Mouse (Mus musculus) embryonic facial prominence, embryonic 12.5 days (tissue): Measurements from ENCODE around the gene Zfp638. TPM values are rescaled to one million over a fixed set of nuclear protein-coding genes. Genes with fewer than 3 reads are reported as not detected.

ENCODE experiments used
- ATAC-seq: fragments of 200-750 bp; cut with Nextera tagmentation; 2 replicates; pipeline ENCODE4 v1.8.0; 2017; ENCODE audit not compliant: insufficient number of reproducible peaks, insufficient read depth, low FRiP score, low TSS enrichment
- H3K27ac ChIP-seq: fragments of 300-500 bp; sonication (generic); 2 replicates; pipeline ENCODE4 v1.5.1; 2016; ENCODE audit warnings: mild to moderate bottlenecking
- H3K27me3 ChIP-seq: fragments of 300-500 bp; sonication (generic); 2 replicates; pipeline ENCODE4 v1.6.1; 2016; ENCODE audit warnings: mild to moderate bottlenecking, moderate library complexity
- H3K36me3 ChIP-seq: fragments of 300-500 bp; sonication (generic); 2 replicates; pipeline ENCODE4 v1.6.1; 2016; ENCODE audit warnings: mild to moderate bottlenecking
- H3K4me1 ChIP-seq: fragments of 300-500 bp; sonication (generic); 2 replicates; pipeline ENCODE4 v1.6.1; 2016
- H3K4me2 ChIP-seq: fragments of 300-500 bp; sonication (generic); replicated peaks from 2 replicates; pipeline ENCODE4 v1.6.1; 2016; ENCODE audit warnings: mild to moderate bottlenecking, moderate library complexity
- H3K4me3 ChIP-seq: fragments of 300-500 bp; sonication (generic); 2 replicates; pipeline ENCODE4 v1.5.1; 2016; ENCODE audit warnings: mild to moderate bottlenecking
- H3K9ac ChIP-seq: fragments of 300-500 bp; sonication (generic); 2 replicates; pipeline ENCODE4 v1.6.1; 2016; ENCODE audit warnings: mild to moderate bottlenecking, moderate library complexity
- H3K9me3 ChIP-seq: fragments of 300-500 bp; sonication (generic); 2 replicates; pipeline ENCODE4 v1.6.1; 2016; ENCODE audit warnings: mild to moderate bottlenecking, moderate library complexity
- WGBS: fragments of 180-500 bp; shearing (Covaris S2); methylation state at CpG from one replicate; pipeline ENCODE4 v1.1.7; 2016; 5-methylcytosine and 5-hydroxymethylcytosine counted together
- polyA plus RNA-seq: library from polyadenylated mRNA; unstranded; fragments of >200 nt; fragmentation: Nextera tagmentation; extraction: Ambion mirVana; gene quantifications from 2 replicates; pipeline ENCODE4 v1.2.1, GENCODE M21; 2016

The Zfp638 gene
- polyA plus RNA-seq, 1 experiment from 2014 or later, result 91.7 TPM

GRCm38 (mm10) chr6:83846141-83846540 is 20.8 kb upstream of the Zfp638 start:
- WGBS, result 89% methylated on average over 2 of the region's 2 CpGs

GRCm38 (mm10) chr6:83849446-83849845 is 17.5 kb upstream of the Zfp638 start:
- Histone ChIP-seq H3K4me2 (no peak overlapping the region), H3K4me1 (no peaks in the 10 kb centered on the region), H3K27ac (no peak overlapping the region), H3K4me3 (no peak overlapping the region), H3K27me3 (no peaks in the 10 kb centered on the region), H3K36me3 (no peaks in the 10 kb centered on the region), H3K9me3 (no peaks in the 10 kb centered on the region), H3K9ac (no peak overlapping the region)
- WGBS, result 72% methylated on average over 2 of the region's 2 CpGs
- no peak for ATAC-seq

More at GRCm38 (mm10) chr6:83846141-83846540, 20.8 kb upstream of the Zfp638 start:
- Histone ChIP-seq H3K4me2 (no peak overlapping the region), H3K9ac (no peak overlapping the region), H3K36me3 (no peaks in the 10 kb centered on the region), H3K27me3 (no peaks in the 10 kb centered on the region), H3K4me1 (no peaks in the 10 kb centered on the region), H3K9me3 (no peaks in the 10 kb centered on the region), H3K4me3 (no peak overlapping the region), H3K27ac (no peak overlapping the region)
- ATAC-seq, result no peak

- H3K4me2 ChIP-seq, result no peak overlapping the region
- WGBS, result 33% methylated on average over 5 of the region's 5 CpGs
Observed at GRCm38 (mm10) chr6:83857476-83857875, 9.4 kb upstream of the Zfp638 start.

GRCm38 (mm10) chr6:83860033-83860432 is 6.9 kb upstream of the Zfp638 start:
- no peak for ATAC-seq
- Histone ChIP-seq H3K9ac (no peak overlapping the region), H3K4me3 (no peak overlapping the region), H3K4me1 (no peaks in the 10 kb centered on the region), H3K27me3 (no peaks in the 10 kb centered on the region), H3K27ac (no peak overlapping the region), H3K4me2 (no peak overlapping the region), H3K9me3 (no peaks in the 10 kb centered on the region), H3K36me3 (no peaks in the 10 kb centered on the region)
- WGBS, result 86% methylated on average over 9 of the region's 9 CpGs

More at GRCm38 (mm10) chr6:83857476-83857875, 9.4 kb upstream of the Zfp638 start:
- H3K9ac ChIP-seq, result no peak overlapping the region
- no peak overlapping the region for H3K27ac ChIP-seq
- no peak for ATAC-seq
- no peaks in the 10 kb centered on the region for H3K36me3 ChIP-seq
- H3K9me3 ChIP-seq, result no peaks in the 10 kb centered on the region
- no peak overlapping the region for H3K4me3 ChIP-seq
- no peaks in the 10 kb centered on the region for H3K4me1 ChIP-seq
- H3K27me3 ChIP-seq, result no peaks in the 10 kb centered on the region

- Histone ChIP-seq H3K27ac (no peak overlapping the region), H3K36me3 (no peaks in the 10 kb centered on the region), H3K4me1 (peaks cover 7% of the 10 kb centered on the region; the same call in 1 of the 2 replicates), H3K27me3 (peaks cover 6% of the 10 kb centered on the region), H3K4me2 (no peak overlapping the region), H3K9me3 (no peaks in the 10 kb centered on the region), H3K9ac (no peak overlapping the region), H3K4me3 (no peak overlapping the region)
- WGBS, result 63% methylated on average over 4 of the region's 4 CpGs
- no peak for ATAC-seq
Observed at GRCm38 (mm10) chr6:83863538-83863937, 3.4 kb upstream of the Zfp638 start.

GRCm38 (mm10) chr6:83866423-83866822 is 486 bp upstream of the Zfp638 start:
- H3K36me3 ChIP-seq, result no peaks in the 10 kb centered on the region
- H3K4me3 ChIP-seq, result 0 out of 2 replicates have a peak overlapping the region, but pooled peaks have one; percentile 58
- no peak overlapping the region for H3K27ac ChIP-seq
- no peaks in the 10 kb centered on the region for H3K9me3 ChIP-seq
- WGBS, result 31% methylated on average over 4 of the region's 4 CpGs
- H3K9ac ChIP-seq, result no peak overlapping the region
- H3K4me2 ChIP-seq, result peak overlapping the region; percentile 99
- H3K4me1 ChIP-seq, result peaks cover 7% of the 10 kb centered on the region; the same call in 1 of the 2 replicates
- H3K27me3 ChIP-seq, result peaks cover 8% of the 10 kb centered on the region
- no peak for ATAC-seq

- no peak for ATAC-seq
- Histone ChIP-seq H3K27ac (no peak overlapping the region), H3K36me3 (no peaks in the 10 kb centered on the region), H3K9ac (peak overlapping the region; percentile 57), H3K9me3 (no peaks in the 10 kb centered on the region), H3K4me2 (peak overlapping the region; percentile 99), H3K27me3 (peaks cover 8% of the 10 kb centered on the region), H3K4me1 (peaks cover 7% of the 10 kb centered on the region; the same call in 1 of the 2 replicates), H3K4me3 (peak overlapping the region; percentile 58)
- WGBS, result 2% methylated on average over 19 of the region's 19 CpGs
Observed at GRCm38 (mm10) chr6:83867598-83868585, 983 bp downstream of the Zfp638 start.

GRCm38 (mm10) chr6:83879815-83880214 is 12.9 kb downstream of the Zfp638 start:
- no peak for ATAC-seq
- WGBS, result 2% methylated on average over 4 of the region's 4 CpGs
- Histone ChIP-seq H3K9ac (no peak overlapping the region), H3K27ac (no peak overlapping the region), H3K27me3 (no peaks in the 10 kb centered on the region), H3K4me2 (peak overlapping the region; percentile 22; the same call in 1 of the 2 replicates), H3K4me1 (no peaks in the 10 kb centered on the region), H3K4me3 (no peak overlapping the region), H3K9me3 (no peaks in the 10 kb centered on the region), H3K36me3 (no peaks in the 10 kb centered on the region)

- ATAC-seq, result no peak
- Histone ChIP-seq H3K36me3 (no peaks in the 10 kb centered on the region), H3K27me3 (no peaks in the 10 kb centered on the region), H3K9ac (no peak overlapping the region), H3K9me3 (no peaks in the 10 kb centered on the region), H3K4me3 (no peak overlapping the region), H3K4me1 (no peaks in the 10 kb centered on the region), H3K4me2 (no peak overlapping the region), H3K27ac (no peak overlapping the region)
- WGBS, result 80% methylated on average over 3 of the region's 3 CpGs
Observed at GRCm38 (mm10) chr6:83886789-83887188, 19.9 kb downstream of the Zfp638 start.

- no peak for ATAC-seq
Observed at GRCm38 (mm10) chr6:83888802-83889201, 21.9 kb downstream of the Zfp638 start.

GRCm38 (mm10) chr6:83890281-83891015 is 23.5 kb downstream of the Zfp638 start:
- H3K4me3 ChIP-seq, result no peak overlapping the region
- WGBS, result 24% methylated on average over 2 of the region's 2 CpGs
- no peak for ATAC-seq

More at GRCm38 (mm10) chr6:83888802-83889201, 21.9 kb downstream of the Zfp638 start:
- Histone ChIP-seq H3K36me3 (no peaks in the 10 kb centered on the region), H3K4me1 (no peaks in the 10 kb centered on the region), H3K4me3 (no peak overlapping the region), H3K9me3 (no peaks in the 10 kb centered on the region), H3K4me2 (no peak overlapping the region), H3K27me3 (no peaks in the 10 kb centered on the region), H3K9ac (no peak overlapping the region), H3K27ac (no peak overlapping the region)
- WGBS, result 61% methylated on average over 1 of the region's 1 CpGs

More at GRCm38 (mm10) chr6:83890281-83891015, 23.5 kb downstream of the Zfp638 start:
- Histone ChIP-seq H3K9me3 (no peaks in the 10 kb centered on the region), H3K27me3 (no peaks in the 10 kb centered on the region), H3K4me1 (no peaks in the 10 kb centered on the region), H3K9ac (no peak overlapping the region), H3K36me3 (no peaks in the 10 kb centered on the region), H3K27ac (no peak overlapping the region), H3K4me2 (no peak overlapping the region)
